Mouse (Mus musculus): ENCODE data around the gene Ciart.

DNA sequence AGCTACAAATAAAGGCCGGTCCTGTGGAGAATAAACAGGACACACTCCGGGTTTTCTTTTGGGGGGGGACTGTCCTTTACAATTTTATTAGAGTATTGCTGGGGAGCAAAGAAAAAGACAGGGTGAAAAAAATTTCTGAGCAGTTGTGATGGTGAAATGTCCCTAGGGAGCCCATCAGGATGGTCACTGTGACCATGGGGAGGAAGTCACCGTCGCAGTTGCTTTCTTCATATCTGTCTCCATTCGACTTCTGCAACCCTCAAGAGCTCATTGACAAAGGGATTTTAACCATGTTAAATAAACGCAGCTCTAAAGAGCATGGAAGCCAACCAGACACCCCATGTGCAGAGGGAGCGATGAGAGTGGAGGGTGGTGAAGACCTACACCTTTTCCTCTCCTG lies 34.7 kb upstream of the Ciart start:
- no peak for TF ChIP-seq CTCF (IDR thresholded peaks at IDR 0.05; ENCODE audit: low read depth)
- no peak for TF ChIP-seq EP300 (IDR thresholded peaks at IDR 0.05; ENCODE audit: low read depth)
